Mouse (Mus musculus): ENCODE data around the gene Rita1.

DNA sequence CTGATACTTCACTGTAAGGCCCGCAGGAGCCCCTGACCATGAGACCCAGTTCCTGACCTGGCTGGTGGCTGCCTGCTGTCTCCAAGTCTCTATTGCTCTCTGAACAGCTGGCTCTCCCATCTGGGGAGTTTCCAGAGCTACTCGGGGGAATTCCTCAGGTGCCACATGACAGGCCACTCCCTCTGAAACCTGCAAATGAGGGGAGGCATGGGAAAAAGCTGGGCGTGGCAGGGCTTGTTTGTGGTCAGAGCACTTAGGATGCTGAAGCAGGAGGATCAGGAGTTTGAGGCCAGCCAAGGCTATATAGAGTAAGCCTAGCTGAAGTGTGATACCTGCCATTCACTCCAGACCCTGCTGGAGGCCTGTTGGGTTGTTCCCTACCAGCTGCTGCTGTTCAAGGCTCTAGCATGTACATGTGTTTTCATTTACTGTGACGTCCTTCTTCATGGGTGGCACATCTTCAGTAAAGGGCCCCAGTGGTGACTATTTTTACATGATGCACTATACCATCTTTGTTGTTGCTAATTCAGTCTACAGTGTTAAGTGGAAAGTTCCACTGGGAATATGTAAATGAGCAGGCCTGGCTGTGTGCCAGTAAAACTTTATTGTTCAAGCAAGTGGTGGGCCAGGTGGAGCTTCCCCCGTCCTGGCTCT, 9.9 kb upstream of the Rita1 start:
- TF ChIP-seq CTCF (IDR thresholded peaks at IDR 0.05; ENCODE audit: low read depth, low read length) (no peak), TAL1 (conservative IDR thresholded peaks at IDR 0.05; ENCODE audit: low read depth, low read length) (no peak), GATA1 (IDR thresholded peaks at IDR 0.05; ENCODE audit: borderline replicate concordance, low read length) (no peak)

Data from G1E (cell line).